Mouse (Mus musculus) activated CD4-positive, CD25-positive, alpha-beta regulatory T cell, adult 4 months (primary cell): ENCODE data around the gene C2cd2. TPM values are rescaled to one million over a fixed set of nuclear protein-coding genes. Genes with fewer than 3 reads are reported as not detected.
"Not testable (repeated sequence)": the region's sequence is repeated elsewhere in the genome, so short reads cannot be mapped to it uniquely, and the experiment has no call there.

Experiments
- ATAC-seq: one replicate; pipeline ENCODE4 v1.8.0; 2017
- polyA plus RNA-seq, 2 experiments: library from polyadenylated mRNA; unstranded; fragments of 100-300 nt; shearing (Covaris generic); gene quantifications; one replicate each; pipeline ENCODE4 v1.2.1; 2017

Gene C2cd2
- polyA plus RNA-seq, 2 experiments from 2014 or later = 6.3 to 7.9 TPM

DNA sequence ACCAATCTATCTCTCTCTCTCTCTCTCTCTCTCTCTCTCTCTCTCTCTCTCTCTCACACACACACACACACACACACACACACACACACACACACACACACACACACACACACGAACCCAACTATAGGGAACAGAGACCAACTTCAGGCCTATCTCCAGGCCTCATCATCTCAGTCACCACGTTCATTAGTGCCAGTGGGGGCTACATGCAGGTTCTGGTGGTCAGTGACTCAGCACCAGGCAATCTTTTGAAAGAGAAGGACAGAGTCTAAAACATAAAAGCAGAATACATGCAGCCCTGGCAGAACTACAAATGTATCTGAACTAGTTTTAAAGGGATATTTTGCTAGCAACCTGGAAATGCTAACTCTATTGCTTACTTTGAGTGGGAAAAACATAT is 15.4 kb downstream of the C2cd2 start:
- not testable (repeated sequence) for ATAC-seq

DNA sequence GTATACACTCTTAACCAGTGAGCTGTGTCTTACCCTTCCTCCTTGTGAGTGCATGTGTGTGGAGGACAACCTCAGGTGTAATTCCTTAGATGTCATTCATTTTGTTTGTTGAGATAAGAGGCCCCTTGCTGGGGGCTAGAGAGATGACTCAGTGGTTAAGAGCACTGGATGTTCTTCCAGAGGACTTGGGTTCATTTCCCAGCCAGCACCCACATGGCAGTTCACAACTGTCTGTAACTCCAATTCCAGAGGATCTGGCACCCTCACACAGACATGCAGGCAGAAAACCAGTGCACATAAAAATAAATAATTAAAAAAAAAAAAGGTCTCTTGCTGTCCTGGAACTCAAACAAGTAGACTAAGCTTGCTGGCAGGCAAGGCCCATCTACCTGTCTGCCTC is 20.6 kb downstream of the C2cd2 start:
- no peak for ATAC-seq

DNA sequence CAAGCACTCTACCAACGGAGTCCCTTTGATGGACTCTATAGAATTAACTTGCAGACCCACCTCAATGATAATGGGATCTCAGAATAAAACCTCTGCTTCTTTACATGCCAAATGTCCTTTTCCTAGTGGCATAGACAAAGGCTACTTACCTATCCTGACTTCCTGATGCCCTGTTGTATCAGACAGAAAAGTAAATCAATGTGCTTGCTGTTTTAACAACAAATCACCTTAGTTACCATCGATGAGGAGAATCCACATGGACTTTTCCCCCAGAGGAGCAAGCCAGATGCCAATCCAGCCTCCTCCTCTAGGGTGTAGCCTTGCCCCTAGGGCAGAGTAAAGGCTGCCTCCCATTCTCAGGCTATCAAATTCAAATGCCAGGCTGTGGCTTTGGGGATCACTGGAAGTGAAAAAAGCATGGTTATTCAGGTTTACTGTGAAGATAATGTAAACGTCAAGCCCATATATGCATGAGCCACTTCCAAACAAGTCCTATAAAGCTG is 21.9 kb downstream of the C2cd2 start:
- ATAC-seq = no peak

DNA sequence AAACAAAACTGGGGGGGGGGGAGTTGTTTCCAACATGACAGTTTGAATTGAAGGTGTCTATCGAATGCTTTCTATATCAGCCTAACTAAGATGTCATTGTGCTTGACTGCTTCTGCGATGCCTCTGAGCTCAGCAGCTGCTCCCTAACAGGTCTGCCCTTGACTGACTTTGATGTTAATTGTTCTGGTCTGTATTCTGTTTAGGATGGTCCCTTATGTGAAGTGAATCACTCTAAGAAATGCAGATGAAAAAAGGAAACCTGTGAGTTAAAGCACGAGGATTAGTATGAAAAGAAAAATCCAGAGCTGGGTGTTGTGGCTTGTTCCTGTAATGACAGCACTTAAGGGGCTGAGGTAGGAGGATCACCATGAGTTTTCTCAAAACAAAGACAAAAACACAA is 26.6 kb downstream of the C2cd2 start:
- ATAC-seq = no peak

DNA sequence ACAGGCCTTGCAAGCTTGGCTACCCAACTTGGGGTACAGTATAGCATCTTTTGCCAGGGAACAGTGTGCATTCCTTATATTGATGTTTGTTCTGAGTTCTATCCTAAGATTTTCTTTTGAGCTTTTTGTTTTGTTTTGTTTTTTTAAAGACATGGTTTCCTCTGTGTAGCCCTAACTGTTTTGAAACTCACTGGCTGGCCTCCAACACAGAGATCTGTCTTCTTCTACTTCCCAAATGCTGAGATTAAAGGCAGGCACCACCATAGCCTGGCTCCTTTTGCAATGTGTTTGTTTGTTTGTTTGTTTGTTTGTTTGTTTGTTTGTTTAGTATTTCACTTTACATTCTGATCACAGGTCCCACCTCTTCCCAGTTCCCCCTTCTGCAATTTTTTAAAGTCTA is 32.2 kb downstream of the C2cd2 start:
- no peak for ATAC-seq

DNA sequence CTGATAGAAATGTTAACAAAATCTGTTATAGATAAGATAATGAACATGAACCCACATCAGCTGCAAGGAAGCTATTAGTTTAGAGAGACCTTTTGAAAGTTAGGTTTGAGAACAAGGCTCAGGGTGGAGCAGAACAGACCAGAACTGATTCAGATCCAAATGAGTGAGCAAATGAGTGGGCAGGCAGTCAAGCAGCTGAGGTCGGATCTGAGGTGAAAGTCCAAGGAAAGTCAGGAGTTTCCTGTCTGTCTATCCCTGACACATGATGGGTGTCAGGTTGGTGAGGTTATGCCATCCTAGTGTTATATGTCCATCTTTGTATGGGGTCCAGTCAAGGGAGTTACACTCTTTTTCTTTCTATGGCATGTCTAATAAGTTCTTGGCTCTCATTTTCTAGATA is 32.9 kb downstream of the C2cd2 start:
- no peak for ATAC-seq

DNA sequence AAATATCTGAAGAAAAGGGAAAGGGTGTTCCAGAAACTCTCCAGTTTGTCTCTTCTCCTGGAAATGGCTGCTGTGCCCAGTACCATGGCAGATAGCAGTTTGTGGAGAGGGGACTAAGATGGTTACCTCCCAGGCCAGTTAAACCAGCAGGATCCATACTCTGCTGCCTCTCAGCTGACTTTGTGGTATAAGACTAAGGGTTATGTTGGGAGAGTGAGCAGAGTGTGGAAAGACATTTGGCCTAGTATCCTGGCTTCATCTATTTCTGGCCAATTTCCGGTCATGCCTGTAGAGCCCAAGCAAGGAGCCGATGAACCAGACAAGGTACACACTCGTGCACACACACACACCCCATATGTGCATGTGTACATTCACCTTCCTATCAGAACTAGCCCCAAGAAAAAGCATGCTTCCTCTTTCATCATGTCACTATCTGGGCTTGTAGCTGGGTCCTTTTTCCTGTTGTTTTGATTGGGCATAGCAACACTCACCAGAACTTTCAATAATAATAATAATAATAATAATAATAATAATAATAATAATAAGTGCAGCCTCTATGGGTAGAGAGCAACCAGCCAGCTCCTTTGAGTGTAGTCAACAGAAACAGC is 35.0 kb downstream of the C2cd2 start:
- ATAC-seq = no peak

DNA sequence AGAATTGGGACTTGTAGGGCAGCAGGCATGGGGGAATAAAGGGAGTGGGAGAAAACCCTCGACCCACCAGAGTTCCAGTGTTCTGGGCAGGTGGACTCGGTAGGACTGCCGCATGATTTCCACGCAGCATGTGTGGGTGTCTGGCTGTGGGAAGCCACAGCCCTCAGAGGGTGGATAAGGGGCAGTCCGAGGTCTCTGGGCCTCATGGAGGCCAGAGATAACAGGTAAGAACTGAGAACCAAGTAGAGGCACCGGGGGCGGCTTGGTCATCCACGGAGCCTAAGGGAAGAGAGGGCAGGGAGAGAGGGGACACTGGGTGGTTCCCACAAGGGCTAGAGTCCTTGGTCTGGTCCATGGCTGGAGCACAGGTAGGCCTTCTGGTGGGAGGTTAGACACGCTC is 36.0 kb downstream of the C2cd2 start:
- no peak for ATAC-seq

DNA sequence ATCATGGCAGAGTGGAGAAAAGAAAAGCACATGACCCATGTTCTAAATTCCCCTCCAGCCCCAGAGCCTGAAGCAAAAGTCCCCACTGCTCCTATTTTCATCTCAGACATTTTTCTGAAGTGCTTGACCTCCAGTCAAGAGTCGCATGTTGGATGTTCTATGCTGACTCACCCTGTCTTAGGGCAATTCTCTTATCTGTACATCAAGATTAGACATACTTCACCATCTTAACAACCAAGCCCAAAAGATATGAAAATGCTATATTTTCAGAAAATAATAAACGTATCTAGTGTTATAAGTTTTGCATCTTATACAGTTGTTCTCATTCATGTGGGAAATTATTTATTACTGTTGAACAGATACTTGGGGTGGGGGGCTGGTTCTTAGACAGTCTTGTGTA is 36.6 kb downstream of the C2cd2 start:
- ATAC-seq = no peak

DNA sequence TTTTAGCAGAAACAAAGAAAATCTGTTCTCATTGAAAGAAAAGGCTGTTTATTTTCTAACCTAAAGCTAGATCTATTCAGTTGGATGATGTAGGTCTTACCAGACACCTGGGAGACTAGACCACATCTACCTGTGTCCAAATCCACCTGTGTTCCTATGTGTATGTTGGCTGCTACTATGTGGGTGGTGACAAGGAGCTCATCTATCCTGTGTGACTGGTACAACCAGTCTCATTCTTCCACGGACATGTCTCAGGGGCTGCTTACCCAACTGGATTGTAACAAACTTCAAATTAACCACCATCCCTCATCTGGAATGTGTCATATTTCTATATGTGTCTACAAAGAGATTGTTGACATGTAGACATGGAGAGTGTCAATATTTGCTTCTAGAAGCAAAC is 38.7 kb downstream of the C2cd2 start:
- no peak for ATAC-seq

DNA sequence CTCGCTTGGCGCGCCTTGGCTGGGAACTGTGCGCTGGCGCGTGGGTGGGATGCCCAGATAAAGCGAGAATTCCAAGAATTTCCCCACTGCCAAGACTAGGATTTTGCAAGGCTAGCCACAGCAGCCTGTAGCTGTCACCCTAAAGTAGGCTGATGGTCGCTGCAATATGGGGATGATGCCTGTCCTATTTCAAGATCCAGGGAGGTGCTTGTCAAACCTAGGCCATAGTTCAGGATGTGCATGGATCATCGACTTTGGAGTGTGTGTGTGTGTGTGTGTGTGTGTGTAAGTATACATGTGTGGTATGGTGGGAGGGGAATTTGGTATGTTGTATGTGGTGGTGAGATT is 39.6 kb downstream of the C2cd2 start:
- ATAC-seq = peak; percentile 6

DNA sequence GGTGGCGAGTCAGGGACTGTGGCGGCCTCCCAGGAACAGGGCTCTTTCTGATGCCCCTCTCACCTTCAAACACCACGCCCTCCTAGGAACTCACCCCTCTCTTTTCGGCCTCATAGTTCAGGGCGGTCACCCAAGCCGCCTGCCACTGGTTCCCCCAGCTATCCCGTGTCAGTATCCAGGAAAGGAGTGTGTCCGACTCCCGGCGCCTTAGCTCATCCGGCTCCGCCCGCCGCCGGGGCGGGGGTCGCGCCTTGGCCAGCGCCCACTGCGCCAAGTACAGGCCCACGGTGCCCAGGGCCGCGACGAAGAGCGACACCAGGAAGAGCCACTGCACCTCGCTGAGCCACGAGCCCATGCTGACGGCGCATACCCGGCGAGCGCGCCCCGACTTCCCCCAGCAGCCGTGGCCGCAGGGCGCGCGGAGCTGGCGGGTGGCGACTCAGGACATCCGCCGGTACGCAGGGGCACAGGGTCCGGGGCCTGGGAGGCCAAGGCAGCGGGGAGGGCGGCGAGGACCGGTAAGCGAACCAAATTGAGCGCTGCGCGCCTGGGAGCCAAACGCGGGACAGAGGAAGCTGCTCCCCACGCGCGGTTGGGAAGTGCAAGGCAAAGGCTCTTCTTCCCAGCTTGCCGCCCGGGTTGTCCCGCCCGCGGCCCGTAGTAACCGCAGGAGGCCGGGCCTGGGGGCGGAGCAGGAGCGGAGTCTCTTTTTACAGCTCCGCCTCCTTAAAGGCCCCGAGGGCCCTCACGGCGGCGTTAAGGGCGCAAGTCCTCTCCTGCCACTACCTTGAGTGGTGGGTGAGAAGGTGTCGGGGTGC is 40.2 kb downstream of the C2cd2 start:
- peak; percentile 88 for ATAC-seq

DNA sequence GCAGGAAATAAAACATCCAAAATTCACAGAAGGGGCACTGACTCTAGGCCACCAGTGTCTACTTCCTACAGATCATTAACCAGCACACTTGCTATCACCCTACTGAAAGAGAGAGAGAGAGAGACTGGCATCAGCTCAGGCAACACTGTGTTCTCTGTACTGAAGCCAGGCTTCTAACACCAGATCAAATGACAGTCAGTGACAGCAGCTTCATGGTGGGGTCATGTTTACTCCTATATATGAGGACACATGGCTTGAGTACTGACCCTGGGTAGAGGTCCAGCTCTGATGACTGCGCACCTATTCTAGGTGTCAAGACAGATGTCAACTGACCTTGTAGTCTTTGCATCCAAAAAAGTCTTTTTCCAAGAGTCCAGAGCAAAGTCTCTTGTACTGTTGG is 41.8 kb downstream of the C2cd2 start:
- ATAC-seq = no peak

DNA sequence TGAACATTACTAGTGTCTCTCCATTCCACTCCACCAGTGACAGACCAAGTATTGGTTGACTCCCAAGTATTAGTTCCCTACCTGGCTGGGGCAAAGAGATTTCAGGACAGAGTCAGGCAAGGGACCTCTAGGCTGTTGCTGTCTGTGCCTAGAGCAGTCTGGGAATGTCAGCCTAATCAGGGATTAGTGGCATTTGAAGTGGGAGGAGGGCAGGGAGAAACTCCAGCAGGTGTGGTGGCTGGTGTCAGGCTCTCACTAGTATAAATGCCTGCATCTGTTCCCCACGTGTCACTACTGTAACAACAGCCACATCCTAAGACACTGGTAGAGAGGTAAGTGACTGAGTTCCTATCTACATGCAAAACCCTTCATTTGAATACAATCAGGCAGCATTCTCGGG is 42.6 kb downstream of the C2cd2 start:
- ATAC-seq = no peak

DNA sequence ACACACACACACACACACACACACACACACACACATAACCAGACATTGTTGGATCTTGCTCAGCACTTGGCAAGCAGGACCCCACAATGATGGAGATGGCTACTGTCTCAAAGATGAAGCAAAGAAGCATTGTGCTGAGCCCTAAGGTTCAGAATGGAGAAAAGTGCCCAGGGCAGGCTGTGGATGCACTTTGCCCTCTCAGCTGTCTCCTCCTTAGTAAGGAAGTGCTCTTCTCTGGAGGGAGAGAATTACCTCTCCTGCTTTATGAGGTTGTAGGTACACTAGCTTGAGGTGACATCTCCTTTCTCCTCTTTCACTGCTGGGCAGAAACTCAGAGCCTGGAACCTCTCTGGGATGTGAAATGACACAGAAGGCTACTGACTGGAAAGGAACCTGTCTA is 49.5 kb downstream of the C2cd2 start:
- ATAC-seq = no peak

DNA sequence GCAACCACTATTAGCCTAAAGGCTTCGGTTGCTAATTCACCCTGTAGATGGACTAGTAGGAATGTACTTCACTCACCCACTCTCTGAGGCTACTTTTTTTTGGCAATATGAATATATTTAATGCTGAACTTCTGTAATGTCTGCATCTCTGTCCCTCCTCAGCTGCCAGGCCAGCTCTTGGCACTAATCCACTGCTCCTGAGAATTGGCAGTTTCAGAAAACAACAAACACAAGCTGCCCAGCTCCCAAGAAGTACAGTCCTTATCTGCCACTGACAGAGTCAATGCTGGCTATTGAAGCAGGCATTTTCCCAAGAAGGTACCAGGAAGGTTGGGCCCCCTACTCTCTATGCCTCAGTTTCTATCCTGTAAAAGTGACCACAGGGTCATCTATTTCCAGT is 53.0 kb downstream of the C2cd2 start:
- ATAC-seq = no peak

DNA sequence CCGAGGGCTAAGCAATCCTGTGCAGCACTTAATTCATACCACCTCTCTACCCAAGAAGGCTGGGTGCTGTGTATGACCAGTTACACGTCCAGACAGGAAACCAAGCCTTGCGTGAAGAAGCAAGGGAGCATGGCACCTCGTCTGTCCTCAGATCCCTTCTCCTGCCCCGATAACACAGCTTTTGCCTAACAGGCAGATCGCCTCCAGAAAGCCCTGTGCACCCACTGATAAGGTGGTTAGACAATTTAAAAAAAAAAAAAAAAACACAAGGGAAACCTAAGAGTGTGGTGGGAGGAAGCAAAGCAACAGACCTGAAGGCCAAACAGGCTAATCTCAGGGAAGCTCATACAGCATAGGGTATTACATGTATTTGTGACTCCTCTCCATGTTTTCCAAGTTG is 54.9 kb downstream of the C2cd2 start:
- ATAC-seq = no peak

DNA sequence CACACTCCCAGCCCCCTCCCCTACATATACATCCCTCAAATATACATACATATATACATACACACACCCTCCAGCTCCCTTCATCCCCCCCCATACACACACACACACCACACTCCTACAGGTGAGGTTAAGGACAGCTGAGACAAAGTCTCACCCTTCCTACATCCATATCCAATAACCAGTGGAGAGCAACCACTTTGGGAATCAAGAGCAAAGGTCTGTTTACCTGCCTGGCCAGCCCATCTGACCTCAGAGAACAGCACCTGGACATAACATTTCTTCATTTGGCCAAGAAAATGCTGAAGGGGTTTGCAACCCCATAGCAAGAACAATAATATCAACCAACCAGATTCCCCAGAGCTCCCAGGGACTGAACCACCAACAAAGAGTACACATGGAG is 56.1 kb downstream of the C2cd2 start:
- no peak for ATAC-seq

DNA sequence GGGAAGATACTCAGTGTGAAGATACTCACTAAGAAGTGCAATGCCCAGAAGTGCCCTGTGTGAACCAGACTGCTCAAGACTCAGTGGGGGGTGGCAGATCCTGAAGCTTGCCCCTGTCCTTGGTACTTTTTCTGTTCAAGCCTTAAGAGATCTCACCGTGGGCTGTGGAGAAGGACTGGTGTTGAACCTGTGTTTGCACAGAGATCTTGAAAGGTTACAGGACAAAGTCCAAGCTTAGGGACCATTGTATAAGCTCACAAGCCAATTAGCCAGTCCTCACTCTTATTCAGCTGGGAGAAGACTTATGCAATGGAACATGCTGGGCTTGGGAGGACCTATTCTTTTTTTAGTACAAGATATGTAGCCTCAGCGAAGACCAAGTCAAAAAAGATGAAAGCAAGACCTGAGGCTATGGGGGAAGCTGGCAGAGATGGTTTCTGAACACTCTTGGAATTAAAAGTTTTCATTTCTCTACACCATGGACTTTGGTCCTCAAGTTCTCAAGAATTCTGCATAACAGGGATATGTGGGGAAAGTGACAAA is 56.9 kb downstream of the C2cd2 start:
- ATAC-seq = no peak

DNA sequence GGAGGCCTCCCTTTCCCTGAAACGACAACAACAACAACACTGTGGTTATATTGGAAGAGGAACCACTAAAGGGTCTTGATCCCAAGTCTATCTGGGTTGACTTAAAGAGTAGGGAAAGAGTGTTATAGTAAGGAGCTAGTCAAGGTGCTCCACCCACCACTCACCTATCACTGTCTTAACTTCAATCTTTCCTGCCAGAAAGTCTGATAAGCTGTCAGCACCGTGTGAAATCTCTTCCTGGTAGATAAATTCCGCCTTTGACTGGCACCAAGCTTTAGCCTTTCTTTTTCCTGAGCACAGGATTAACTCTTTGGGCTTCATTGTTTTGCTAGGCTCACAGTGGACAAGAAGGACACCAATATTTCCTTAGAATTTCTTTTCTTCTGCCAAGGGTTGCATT is 58.4 kb downstream of the C2cd2 start:
- no peak for ATAC-seq

DNA sequence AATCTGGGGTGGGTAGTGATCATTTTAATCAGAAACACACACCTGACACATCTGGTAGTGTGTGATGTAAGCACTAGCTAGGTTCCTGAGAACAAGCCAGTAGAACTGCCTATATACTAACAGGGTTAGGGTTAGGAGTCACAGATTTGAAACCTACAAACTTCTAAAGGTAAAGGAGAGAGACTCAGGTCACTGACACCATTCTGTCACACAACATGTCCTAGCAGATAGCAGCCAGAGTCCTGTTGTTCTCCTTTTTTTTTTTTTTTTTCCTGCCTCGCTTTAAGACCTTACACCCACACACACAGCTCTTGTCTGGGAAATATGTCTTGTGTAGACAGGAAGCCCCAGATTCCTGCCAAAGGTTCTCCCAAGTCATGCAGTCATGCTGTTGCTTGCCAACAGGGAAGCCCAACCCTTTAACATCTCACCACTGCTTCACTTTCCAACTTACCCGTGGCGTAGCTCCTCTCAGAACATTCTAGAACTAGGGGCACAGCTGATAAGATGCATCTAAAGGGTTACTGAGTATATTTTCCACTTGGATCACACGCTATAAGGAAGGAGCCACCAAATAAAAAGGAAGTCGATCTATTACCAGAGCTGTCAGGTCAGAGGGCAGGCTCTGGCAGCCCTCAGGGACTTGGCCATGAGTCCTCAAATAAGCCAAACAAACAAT is 64.9 kb downstream of the C2cd2 start:
- no peak for ATAC-seq

DNA sequence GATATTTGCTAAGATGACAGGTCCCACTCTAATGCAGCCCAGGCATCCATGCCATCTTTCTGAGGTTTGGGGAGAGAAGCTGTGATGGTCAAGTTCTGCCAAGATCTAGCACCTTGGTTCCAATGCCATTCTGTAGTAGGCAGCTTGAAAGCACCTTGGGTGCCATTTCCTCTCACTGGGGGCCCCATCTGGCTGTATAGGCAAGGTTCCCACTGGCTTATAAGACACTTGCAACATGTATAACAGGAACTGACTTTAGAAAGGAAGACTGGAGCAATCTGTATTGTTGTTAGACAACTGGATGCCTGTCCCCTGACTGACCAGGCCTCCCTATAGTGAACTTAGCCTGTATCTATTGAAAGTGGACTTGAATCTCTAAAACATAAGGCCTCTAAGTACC is 74.6 kb downstream of the C2cd2 start:
- ATAC-seq = no peak

DNA sequence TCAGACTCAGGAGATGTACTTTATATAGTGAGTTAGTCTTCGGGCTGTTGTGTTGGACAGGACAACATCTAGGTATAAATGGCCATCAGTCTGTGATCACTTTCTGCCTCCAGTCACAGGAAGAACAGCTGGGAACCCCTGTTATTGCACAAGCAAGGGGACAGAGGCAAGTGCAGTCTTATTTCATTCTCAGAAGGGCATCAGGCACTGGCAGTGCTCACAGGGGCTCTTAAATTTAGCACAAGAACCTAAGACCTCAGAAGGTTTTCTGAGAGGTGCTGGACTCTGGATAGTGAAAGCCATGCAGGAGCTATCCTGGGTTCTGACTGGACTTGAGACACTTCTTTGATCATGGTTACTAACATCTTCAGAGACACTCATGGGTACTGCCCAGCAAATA is 78.7 kb downstream of the C2cd2 start:
- no peak for ATAC-seq

DNA sequence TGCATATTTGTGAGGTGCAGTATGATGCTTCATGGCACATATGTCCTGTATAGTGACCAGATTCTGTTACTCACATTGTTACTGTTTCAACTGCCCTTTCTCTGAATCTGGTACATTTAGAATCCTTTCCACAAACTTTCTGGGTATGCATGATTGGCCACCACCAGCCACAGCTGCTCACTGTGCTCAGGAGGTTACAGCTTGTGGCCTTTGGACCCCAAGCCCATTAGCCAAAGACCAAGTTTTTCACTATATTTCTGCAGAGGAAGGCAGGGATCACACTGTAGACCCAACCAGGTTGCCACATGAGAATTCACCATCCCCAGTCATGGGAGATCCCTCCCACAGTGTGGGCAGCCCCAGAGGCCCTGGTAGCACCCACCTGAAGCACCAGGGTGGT is 79.5 kb downstream of the C2cd2 start:
- no peak for ATAC-seq
